In genomic region chr9:105857773-105858172, GRCm38 (mm10) we compare ENCODE assay signal across 8 mouse cellular contexts. TPM values are rescaled to one million over a fixed set of nuclear protein-coding genes. Genes with fewer than 3 reads are reported as not detected.
DNase-seq lines count a peak whose midpoint lies in the region; ATAC-seq and TF ChIP-seq lines count a peak whose summit lies in the region.

No protein-coding gene starts in this region.

- 16% methylated on average over 6 of the region's 6 CpGs for WGBS in hindbrain, embryonic 10.5 days
- WGBS in hindbrain, embryonic 13.5 days: 13% methylated on average over 6 of the region's 6 CpGs
- WGBS in forebrain, postnatal 0 days: 20% methylated on average over 6 of the region's 6 CpGs
- 15% methylated on average over 6 of the region's 6 CpGs for WGBS in intestine, embryonic 15.5 days
- WGBS in midbrain, embryonic 15.5 days: 11% methylated on average over 6 of the region's 6 CpGs
- WGBS in stomach, postnatal 0 days: 11% methylated on average over 6 of the region's 6 CpGs

- no peak for TF ChIP-seq EP300 in stomach, postnatal 0 days (optimal IDR thresholded peaks at IDR 0.05)

- H3K36me3 ChIP-seq in hindbrain, embryonic 10.5 days: no peaks in the 10 kb centered on the region
- no peaks in the 10 kb centered on the region for H3K36me3 ChIP-seq in hindbrain, embryonic 13.5 days
- H3K36me3 ChIP-seq in forebrain, postnatal 0 days (ENCODE audit: insufficient read depth): no peaks in the 10 kb centered on the region
- no peaks in the 10 kb centered on the region for H3K36me3 ChIP-seq in intestine, embryonic 15.5 days
- H3K36me3 ChIP-seq in midbrain, embryonic 15.5 days (replicated peaks): no peaks in the 10 kb centered on the region
- no peaks in the 10 kb centered on the region for H3K36me3 ChIP-seq in stomach, postnatal 0 days (ENCODE audit: control insufficient read depth, insufficient read depth, low read length)

- DNase-seq in hindbrain, embryonic 10.5 days (ENCODE audit: low spot score): peak; percentile 63
- peak; percentile 16 for DNase-seq in c-Kit-positive CD71-positive TER-119-positive erythroid progenitor cells, embryonic 14.5 days (ENCODE audit: low spot score)
- DNase-seq in forebrain, postnatal 0 days: peak; percentile 88
- peak; percentile 75 to 81 for DNase-seq in left cerebral cortex, postnatal 14 days (ENCODE audit: low spot score in 2 of 2)
- DNase-seq in stomach, postnatal 0 days (ENCODE audit: low spot score): peak; percentile 52

- no peak overlapping the region for H3K4me3 ChIP-seq in hindbrain, embryonic 10.5 days
- H3K4me3 ChIP-seq in hindbrain, embryonic 13.5 days: no peak overlapping the region
- no peak overlapping the region for H3K4me3 ChIP-seq in forebrain, postnatal 0 days (ENCODE audit: low read depth, low read length)
- H3K4me3 ChIP-seq in intestine, embryonic 15.5 days (replicated peaks): no peak overlapping the region
- no peak overlapping the region for H3K4me3 ChIP-seq in midbrain, embryonic 15.5 days
- no peak overlapping the region for H3K4me3 ChIP-seq in stomach, postnatal 0 days (ENCODE audit: low read depth, low read length)

- H3K27ac ChIP-seq in hindbrain, embryonic 10.5 days: no peak overlapping the region
- no peak overlapping the region for H3K27ac ChIP-seq in hindbrain, embryonic 13.5 days
- no peak overlapping the region for H3K27ac ChIP-seq in forebrain, postnatal 0 days (ENCODE audit: low read depth, low read length)
- H3K27ac ChIP-seq in intestine, embryonic 15.5 days: no peak overlapping the region
- H3K27ac ChIP-seq in midbrain, embryonic 15.5 days: no peak overlapping the region
- no peak overlapping the region for H3K27ac ChIP-seq in stomach, postnatal 0 days (replicated peaks)

- no peak overlapping the region for H3K4me2 ChIP-seq in hindbrain, embryonic 13.5 days
- H3K4me2 ChIP-seq in forebrain, postnatal 0 days (ENCODE audit: low read depth): no peak overlapping the region
- H3K4me2 ChIP-seq in intestine, embryonic 15.5 days (replicated peaks): no peak overlapping the region
- H3K4me2 ChIP-seq in midbrain, embryonic 15.5 days: no peak overlapping the region
- H3K4me2 ChIP-seq in stomach, postnatal 0 days (replicated peaks; ENCODE audit: low read depth): no peak overlapping the region

- no peak overlapping the region for H3K9ac ChIP-seq in hindbrain, embryonic 13.5 days
- H3K9ac ChIP-seq in forebrain, postnatal 0 days: no peak overlapping the region
- no peak overlapping the region for H3K9ac ChIP-seq in intestine, embryonic 15.5 days
- no peak overlapping the region for H3K9ac ChIP-seq in midbrain, embryonic 15.5 days
- H3K9ac ChIP-seq in stomach, postnatal 0 days (ENCODE audit: low read length): no peak overlapping the region

- ATAC-seq in hindbrain, embryonic 13.5 days (ENCODE audit: low FRiP score): no peak
- peak; percentile 71 for ATAC-seq in forebrain, postnatal 0 days
- peak; percentile 36; the same call in 1 of the 2 replicates for ATAC-seq in intestine, embryonic 15.5 days
- 0 out of 2 replicates have a peak, but pooled peaks have one; percentile 27 for ATAC-seq in midbrain, embryonic 15.5 days (replicated peaks)
- no peak for ATAC-seq in stomach, postnatal 0 days (ENCODE audit: low FRiP score, low TSS enrichment)

- intact Hi-C loops in left cerebral cortex, postnatal 14 days (cut with DNase I): loop anchor here (2.0 to 5.0 kb wide), 2 partner anchors 130 to 361 kb away; no protein-coding TSS in a partner anchor

- H3K27me3 ChIP-seq in hindbrain, embryonic 10.5 days (ENCODE audit: insufficient read depth, poor library complexity, severe bottlenecking): no peaks in the 10 kb centered on the region
- peaks cover 3% of the 10 kb centered on the region; the same call in 1 of the 2 replicates for H3K27me3 ChIP-seq in hindbrain, embryonic 13.5 days
- no peaks in the 10 kb centered on the region; the same call in 1 of the 2 replicates for H3K27me3 ChIP-seq in forebrain, postnatal 0 days (ENCODE audit: insufficient read depth, low read length)
- H3K27me3 ChIP-seq in intestine, embryonic 15.5 days (replicated peaks): no peaks in the 10 kb centered on the region
- no peaks in the 10 kb centered on the region for H3K27me3 ChIP-seq in midbrain, embryonic 15.5 days (replicated peaks)
- no peaks in the 10 kb centered on the region for H3K27me3 ChIP-seq in stomach, postnatal 0 days (ENCODE audit: control insufficient read depth, insufficient read depth, low read length)

- peak; percentile 96 for TF ChIP-seq CTCF in forebrain, postnatal 0 days (IDR thresholded peaks at IDR 0.05; ENCODE audit: low read depth)
- peak; percentile 93 for TF ChIP-seq CTCF in stomach, postnatal 0 days (IDR thresholded peaks at IDR 0.05; ENCODE audit: low read depth)

- H3K4me1 ChIP-seq in hindbrain, embryonic 10.5 days (replicated peaks): no peaks in the 10 kb centered on the region
- no peaks in the 10 kb centered on the region for H3K4me1 ChIP-seq in hindbrain, embryonic 13.5 days (replicated peaks)
- no peaks in the 10 kb centered on the region for H3K4me1 ChIP-seq in forebrain, postnatal 0 days (ENCODE audit: insufficient read depth)
- no peaks in the 10 kb centered on the region for H3K4me1 ChIP-seq in intestine, embryonic 15.5 days (replicated peaks)
- no peaks in the 10 kb centered on the region for H3K4me1 ChIP-seq in midbrain, embryonic 15.5 days
- no peaks in the 10 kb centered on the region for H3K4me1 ChIP-seq in stomach, postnatal 0 days (replicated peaks; ENCODE audit: control insufficient read depth, insufficient read depth)

- H3K9me3 ChIP-seq in hindbrain, embryonic 10.5 days: no peaks in the 10 kb centered on the region
- no peaks in the 10 kb centered on the region for H3K9me3 ChIP-seq in hindbrain, embryonic 13.5 days
- no peaks in the 10 kb centered on the region for H3K9me3 ChIP-seq in forebrain, postnatal 0 days (ENCODE audit: low read length)
- no peaks in the 10 kb centered on the region for H3K9me3 ChIP-seq in intestine, embryonic 15.5 days
- H3K9me3 ChIP-seq in midbrain, embryonic 15.5 days: no peaks in the 10 kb centered on the region
- H3K9me3 ChIP-seq in stomach, postnatal 0 days (ENCODE audit: control insufficient read depth, low read length): no peaks in the 10 kb centered on the region

RNA-seq across cellular contexts. Expression of gene Col6a6, which starts 29.8 kb away (rescaled TPM):
- 0.02 and 0.09 TPM in 2 replicates for polyA plus RNA-seq in hindbrain, embryonic 10.5 days (2016; fragmentation: Nextera tagmentation; extraction: Ambion mirVana)
- 0.12 and 0.14 TPM in 2 replicates for polyA plus RNA-seq in hindbrain, embryonic 13.5 days (2015; fragmentation: Nextera tagmentation; extraction: Ambion mirVana)
- total RNA-seq in forebrain, postnatal 0 days (2014; rRNA removed): 0.23 and 0.33 TPM in 2 replicates
- 0.03 and 0.11 TPM in 2 replicates for polyA plus RNA-seq in forebrain, postnatal 0 days (2015; fragmentation: Nextera tagmentation; extraction: Ambion mirVana)
- polyA plus RNA-seq in intestine, embryonic 15.5 days (2015; fragmentation: Nextera tagmentation; extraction: Ambion mirVana): 1.2 and 1.3 TPM in 2 replicates
- under 1 TPM; 0.49 to 0.51 TPM for total RNA-seq in left cerebral cortex, postnatal 14 days (2021)
- 0.15 and 0.23 TPM in 2 replicates for polyA plus RNA-seq in midbrain, embryonic 15.5 days (2015; fragmentation: Nextera tagmentation; extraction: Ambion mirVana)
- 0.18 and 0.29 TPM in 2 replicates for polyA plus RNA-seq in stomach, postnatal 0 days (2015; fragmentation: Nextera tagmentation; extraction: Ambion mirVana)

Comparison
In these comparisons a context has a peak if more than half of its experiments do, and no peak if none do; other contexts are left out.
1. DNase-seq: peak in every context shown above with its lines; median percentile 88 in forebrain, postnatal 0 days; 78 in left cerebral cortex, postnatal 14 days; 63 in hindbrain, embryonic 10.5 days; 52 in stomach, postnatal 0 days; 16 in c-Kit-positive CD71-positive TER-119-positive erythroid progenitor cells, embryonic 14.5 days.
2. ATAC-seq: peak in forebrain, postnatal 0 days (single experiment), intestine, embryonic 15.5 days (single experiment) and midbrain, embryonic 15.5 days (single experiment); none in hindbrain, embryonic 13.5 days (single experiment) and stomach, postnatal 0 days (single experiment).